Mouse (Mus musculus) myocyte (in vitro differentiated cells): Measurements from ENCODE around the gene Nxn.

Experiments
- CEBPB ChIP-seq: IDR thresholded peaks from 2 replicates; pipeline ENCODE4 v1.6.1; 2011; ENCODE audit warnings: mild to moderate bottlenecking, moderate library complexity; ENCODE audit not compliant: poor library complexity, insufficient read depth, severe bottlenecking
- E2F4 ChIP-seq: IDR thresholded peaks from one replicate; pipeline ENCODE4 v1.6.1; 2011; ENCODE audit warnings: mild to moderate bottlenecking, control low read depth, moderate library complexity; ENCODE audit not compliant: insufficient read depth
- MAX ChIP-seq: IDR thresholded peaks from one replicate; pipeline ENCODE4 v1.6.1; 2011; ENCODE audit warnings: low read depth, mild to moderate bottlenecking, control low read depth
- MYOD1 ChIP-seq, 3 experiments: IDR thresholded peaks; one replicate each; pipeline ENCODE4 v1.6.1; 2011; ENCODE audit warnings: control low read depth in 2 of 3, low read depth in 2 of 3, mild to moderate bottlenecking in 2 of 3, moderate library complexity in 1 of 3; ENCODE audit not compliant: insufficient read length in 2 of 3, control insufficient read depth in 1 of 3
- MYOG ChIP-seq, 3 experiments: IDR thresholded peaks; one replicate each; pipeline ENCODE4 v1.6.1; 2011; ENCODE audit warnings: control low read depth in 2 of 3, low read depth in 2 of 3, mild to moderate bottlenecking in 2 of 3; ENCODE audit not compliant: insufficient read length in 2 of 3, control insufficient read depth in 1 of 3, insufficient read depth in 1 of 3
- POLR2A ChIP-seq: IDR thresholded peaks from one replicate; pipeline ENCODE4 v1.6.1; 2011; ENCODE audit warnings: low read depth, mild to moderate bottlenecking, control low read depth, moderate library complexity; ENCODE audit not compliant: insufficient read length
- POLR2AphosphoS2 ChIP-seq: IDR thresholded peaks from one replicate; pipeline ENCODE4 v1.6.1; 2011; ENCODE audit warnings: low read depth, control low read depth; ENCODE audit not compliant: insufficient read length
- REST ChIP-seq: IDR thresholded peaks from one replicate; pipeline ENCODE4 v1.6.1; 2011; ENCODE audit warnings: mild to moderate bottlenecking, control low read depth, moderate library complexity; ENCODE audit not compliant: insufficient read depth, insufficient read length
- TCF12 ChIP-seq: IDR thresholded peaks from one replicate; pipeline ENCODE4 v1.6.1; 2011; ENCODE audit warnings: mild to moderate bottlenecking, control low read depth; ENCODE audit not compliant: poor library complexity, insufficient read depth, severe bottlenecking
- USF1 ChIP-seq: IDR thresholded peaks from one replicate; pipeline ENCODE4 v1.6.1; 2011; ENCODE audit warnings: low read depth, mild to moderate bottlenecking, control low read depth, moderate library complexity

DNA sequence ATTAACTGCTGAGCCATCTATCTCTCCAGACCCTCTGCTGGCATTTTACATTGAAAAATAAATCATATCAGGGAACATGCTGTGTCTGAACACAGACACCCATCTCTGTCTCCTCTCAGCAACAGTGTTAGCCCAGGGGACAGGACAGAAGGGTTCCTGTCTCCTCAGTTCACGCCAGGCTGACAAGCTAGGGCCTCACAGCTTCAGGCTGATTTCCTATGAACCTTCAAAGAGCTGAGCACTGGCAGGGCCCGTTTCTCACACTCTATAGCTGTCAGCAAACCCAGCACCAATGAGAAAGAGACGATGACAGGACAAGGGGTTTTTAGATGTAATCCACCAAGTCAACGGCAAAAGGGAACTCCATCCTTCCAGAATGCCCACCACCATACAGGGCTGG is 107.0 kb downstream of the Nxn start:
- TF ChIP-seq TCF12 (no peak), POLR2A (no peak), CEBPB (no peak), E2F4 (no peak), MYOD1 (IDR thresholded peaks at IDR 0.05; ENCODE audit: control insufficient read depth in 1 of 3, insufficient read length in 2 of 3, low read depth in 2 of 3) (no peak), MAX (no peak), POLR2AphosphoS2 (no peak), REST (no peak), USF1 (no peak), MYOG (IDR thresholded peaks at IDR 0.05; ENCODE audit: control insufficient read depth in 1 of 3, insufficient read depth in 1 of 3, insufficient read length in 2 of 3, low read depth in 2 of 3) (no peak)
